Mouse (Mus musculus) CH12.LX (cell line): ENCODE measurements around the gene Fancc. TPM values are rescaled to one million over a fixed set of nuclear protein-coding genes. Genes with fewer than 3 reads are reported as not detected.
A peak's percentile ranks its signal among the peaks of the same experiment; 100 is the strongest.

Experiments
- DNase-seq: peaks from one replicate; pipeline ENCODE4 v3.0.0-alpha.2; 2013; ENCODE audit errors: extremely low read depth
- H3K27ac ChIP-seq: 2 replicates; pipeline ENCODE4 v1.5.1; 2012; ENCODE audit warnings: low read depth, mild to moderate bottlenecking, control low read depth, moderate library complexity; ENCODE audit not compliant: insufficient read depth
- H3K27me3 ChIP-seq: replicated peaks from 2 replicates; pipeline ENCODE3; 2012; ENCODE audit warnings: inconsistent platforms
- H3K36me3 ChIP-seq, 2 experiments: replicated peaks in 1 of 2; 2 replicates each; pipeline versions ENCODE3 to v1.6.1; 2012; ENCODE audit warnings: inconsistent platforms in 1 of 2, low read length in 1 of 2, mild to moderate bottlenecking in 1 of 2, mixed read lengths in 1 of 2, moderate library complexity in 1 of 2; ENCODE audit not compliant: control insufficient read depth in 1 of 2, insufficient read depth in 1 of 2
- H3K4me1 ChIP-seq, 2 experiments: 2 replicates each; pipeline ENCODE4 v1.6.1; 2012; ENCODE audit warnings: inconsistent platforms in 1 of 2, moderate library complexity in 1 of 2; ENCODE audit not compliant: insufficient read depth in 2 of 2, control insufficient read depth in 1 of 2
- H3K4me2 ChIP-seq: 2 replicates; pipeline ENCODE4 v1.6.1; 2012; ENCODE audit warnings: low read depth, mild to moderate bottlenecking, control low read depth; ENCODE audit not compliant: poor library complexity, insufficient read depth, severe bottlenecking
- H3K4me3 ChIP-seq, 3 experiments: fragments of 150-350 bp in 1 of 3; sonication (generic) in 1 of 3; replicated peaks in 1 of 3; 2 replicates each; pipeline versions ENCODE3 to v1.5.1; 2011 to 2012; ENCODE audit warnings: low read depth in 2 of 3, low read length in 2 of 3, mild to moderate bottlenecking in 2 of 3, moderate library complexity in 2 of 3, control low read depth in 1 of 3, improper control_type of control experiment in 1 of 3, inconsistent platforms in 1 of 3, mixed read lengths in 1 of 3; ENCODE audit not compliant: poor library complexity in 1 of 3
- H3K79me2 ChIP-seq: replicated peaks from 2 replicates; pipeline ENCODE4 v1.6.1; 2012; ENCODE audit warnings: mild to moderate bottlenecking, moderate library complexity; ENCODE audit not compliant: control insufficient read depth, poor library complexity, insufficient read depth, severe bottlenecking; ENCODE audit errors: extremely low read depth
- H3K9ac ChIP-seq: 2 replicates; pipeline ENCODE4 v1.6.1; 2012; ENCODE audit warnings: low read depth, mild to moderate bottlenecking, control low read depth, moderate library complexity; ENCODE audit not compliant: insufficient read depth
- H3K9me3 ChIP-seq: replicated peaks from 2 replicates; pipeline ENCODE3; 2012; ENCODE audit warnings: low read length, inconsistent platforms, mixed read lengths
- BHLHE40 ChIP-seq: IDR thresholded peaks from 2 replicates; pipeline ENCODE4 v1.6.1; 2011; ENCODE audit warnings: mild to moderate bottlenecking, low read depth, low read length, improper control_type of control experiment
- E2F4 ChIP-seq: IDR thresholded peaks from 2 replicates; pipeline ENCODE4 v1.6.1; 2011; ENCODE audit warnings: low read depth, low read length, improper control_type of control experiment; ENCODE audit not compliant: insufficient replicate concordance
- GABPA ChIP-seq: IDR thresholded peaks from 2 replicates; pipeline ENCODE4 v1.6.1; 2012; ENCODE audit warnings: low read depth, low read length, improper control_type of control experiment, inconsistent platforms; ENCODE audit not compliant: insufficient replicate concordance
- IRF4 ChIP-seq: IDR thresholded peaks from 2 replicates; pipeline ENCODE4 v1.6.1; 2014; ENCODE audit warnings: low read depth, mild to moderate bottlenecking, inconsistent platforms, low read length, improper control_type of control experiment
- JUND ChIP-seq: conservative IDR thresholded peaks from 2 replicates; pipeline ENCODE4 v1.6.1; 2011; ENCODE audit warnings: low read depth, low read length, improper control_type of control experiment
- KAT2A ChIP-seq: IDR thresholded peaks from 2 replicates; pipeline ENCODE4 v1.6.1; 2012; ENCODE audit warnings: low read length, improper control_type of control experiment, inconsistent platforms; ENCODE audit not compliant: insufficient replicate concordance
- MAX ChIP-seq: IDR thresholded peaks from 2 replicates; pipeline ENCODE4 v1.6.1; 2011; ENCODE audit warnings: low read length, improper control_type of control experiment
- MAZ ChIP-seq: IDR thresholded peaks from 2 replicates; pipeline ENCODE4 v1.6.1; 2012; ENCODE audit warnings: low read depth, mild to moderate bottlenecking, inconsistent platforms, low read length, improper control_type of control experiment, moderate library complexity
- MYC ChIP-seq: IDR thresholded peaks from 2 replicates; pipeline ENCODE4 v1.6.1; 2011; ENCODE audit warnings: low read depth, mild to moderate bottlenecking, improper control_type of control experiment, low read length
- PAX5 ChIP-seq: IDR thresholded peaks from 2 replicates; pipeline ENCODE4 v1.6.1; 2012; ENCODE audit warnings: low read length, inconsistent platforms, mixed read lengths
- RCOR1 ChIP-seq: conservative IDR thresholded peaks from 2 replicates; pipeline ENCODE4 v1.6.1; 2012; ENCODE audit warnings: low read depth, mild to moderate bottlenecking, inconsistent platforms, low read length, improper control_type of control experiment
- SMC3 ChIP-seq: IDR thresholded peaks from 2 replicates; pipeline ENCODE4 v1.6.1; 2011; ENCODE audit warnings: low read depth, low read length, improper control_type of control experiment
- TBP ChIP-seq: conservative IDR thresholded peaks from 2 replicates; pipeline ENCODE4 v1.6.1; 2011; ENCODE audit warnings: low read depth, low read length, improper control_type of control experiment
- TCF12 ChIP-seq: IDR thresholded peaks from 2 replicates; pipeline ENCODE4 v1.6.1; 2014; ENCODE audit warnings: low read depth, mild to moderate bottlenecking, inconsistent platforms, low read length, improper control_type of control experiment
- UBTF ChIP-seq: IDR thresholded peaks from 2 replicates; pipeline ENCODE4 v1.6.1; 2012; ENCODE audit warnings: low read depth, mild to moderate bottlenecking, inconsistent platforms, low read length, improper control_type of control experiment, moderate library complexity
- ZMIZ1 ChIP-seq: IDR thresholded peaks from 2 replicates; pipeline ENCODE4 v1.6.1; 2012; ENCODE audit warnings: low read depth, mild to moderate bottlenecking, inconsistent platforms, low read length, improper control_type of control experiment
- ZNF384 ChIP-seq: IDR thresholded peaks from 2 replicates; pipeline ENCODE4 v1.6.1; 2012; ENCODE audit warnings: low read depth, low read length, improper control_type of control experiment, inconsistent platforms
- dilution Hi-C: fragments of 300-500 bp; cut with MboI; formaldehyde crosslinking; loops from 2 replicates; pipeline ENCODE4 v1.14.3; 2020; ENCODE audit warnings: low sequenced_read_pairs; ENCODE audit not compliant: extremely low pct_unique_long_range_greater_than_20kb, extremely low pct_ligation_motif_present
- in situ Hi-C: fragments of 300-500 bp; cut with MboI; formaldehyde crosslinking; loops from 3 replicates; pipeline ENCODE4 v1.14.3; 2019; ENCODE audit warnings: low sequenced_read_pairs, low pct_ligation_motif_present, low pct_unique_long_range_greater_than_20kb, mixed read lengths
- polyA plus RNA-seq: library from polyadenylated mRNA; unstranded; fragments of >175 nt; gene quantifications from 2 replicates; pipeline ENCODE4 v1.2.1, GENCODE M21; 2012; ENCODE audit warnings: low read depth; ENCODE audit not compliant: insufficient read length
- total RNA-seq, 2 experiments: library from RNA; depleted of rRNA; stranded (reverse); fragments of 300-350 nt in 1 of 2; fragments of >200 nt in 1 of 2; gene quantifications; 2 replicates each; pipeline ENCODE4 v1.2.3; 2012 to 2014

The Fancc gene
- total and polyA plus RNA-seq, 3 experiments, result 8.2 to 12.4 (median 8.7) TPM

- Histone ChIP-seq H3K4me1 (peaks cover 30 to 85% of the 10 kb centered on the region in 2 experiments), H3K27me3 (no peaks in the 10 kb centered on the region), H3K36me3 (peaks cover 5 to 34% of the 10 kb centered on the region in 2 experiments), H3K9ac (no peak overlapping the region), H3K27ac (no peak overlapping the region), H3K4me2 (no peak overlapping the region), H3K4me3 (no peak overlapping the region), H3K79me2 (peaks cover 9% of the 10 kb centered on the region; the same call in 1 of the 2 replicates), H3K9me3 (no peaks in the 10 kb centered on the region)
- in situ Hi-C loops, result no loop called here
- dilution Hi-C loops, result no loop called here
- TF ChIP-seq SMC3 (no peak), ZMIZ1 (no peak), BHLHE40 (no peak), KAT2A (no peak), MYC (no peak), GABPA (no peak), RCOR1 (no peak), ZNF384 (no peak), E2F4 (no peak)
- DNase-seq, result no peak
These were observed 246.6 kb downstream of the Fancc start for GRCm38 (mm10) chr13:63250441-63250980.

GRCm38 (mm10) chr13:63249741-63250431 lies 247.2 kb downstream of the Fancc start:
- H3K9ac ChIP-seq, result no peak overlapping the region
- H3K27ac ChIP-seq, result 0 out of 2 replicates have a peak overlapping the region, but pooled peaks have one; percentile 87
- TF ChIP-seq IRF4 (no peak), MAX (no peak), BHLHE40 (no peak), UBTF (0 out of 2 replicates have a peak, but pooled peaks have one; percentile 38), MAZ (no peak), PAX5 (no peak), JUND (no peak), TBP (no peak), TCF12 (0 out of 2 replicates have a peak, but pooled peaks have one; percentile 48), E2F4 (no peak)
- TF ChIP-seq, all 38 proteins: peak for 2
- peaks cover 5 to 33% of the 10 kb centered on the region in 2 experiments for H3K36me3 ChIP-seq
- no peaks in the 10 kb centered on the region for H3K9me3 ChIP-seq
- H3K79me2 ChIP-seq, result peaks cover 9% of the 10 kb centered on the region; the same call in 1 of the 2 replicates
- peak overlapping the region; percentile 81 for H3K4me2 ChIP-seq
- in situ Hi-C loops, result no loop called here
- DNase-seq, result no peak
- H3K27me3 ChIP-seq, result no peaks in the 10 kb centered on the region
- H3K4me1 ChIP-seq, result peaks cover 30 to 85% of the 10 kb centered on the region in 2 experiments
- H3K4me3 ChIP-seq, result peak overlapping the region in 1 of 3 experiments; percentile 26
- dilution Hi-C loops, result no loop called here
